In genomic region chr5:119201251-119201650, GRCm38 (mm10) we compare ENCODE assay signal across 14 mouse cellular contexts.
"Had no signal": no experiment of that assay in that cellular context is flagged by ENCODE, and none has a peak within 500 bp of the region (broad histone marks: within the 10 kb centered on the region; RNA-seq: fewer than 3 reads in every experiment).

No protein-coding gene starts in this region.

- H3K9ac ChIP-seq: limb, embryonic 15.5 days; liver, embryonic 15.5 days; midbrain, embryonic 13.5 days had no signal

- ATAC-seq: lung, postnatal 0 days; midbrain, embryonic 13.5 days had no signal

- DNase-seq: kidney, adult 18-20 months; kidney, postnatal 10 days; kidney, postnatal 4 days; lung, adult 2 months; lung, postnatal 36 days; right cerebral cortex, adult 18-20 months; right cerebral cortex, postnatal 25 days; thymus, adult 2 months; thymus, postnatal 25 days had no signal

- H3K4me3 ChIP-seq: left cerebral cortex, adult 2 months; limb, embryonic 15.5 days; liver, embryonic 15.5 days; midbrain, embryonic 13.5 days had no signal

- H3K9me3 ChIP-seq: limb, embryonic 15.5 days; liver, embryonic 15.5 days; midbrain, embryonic 13.5 days had no signal

- H3K27ac ChIP-seq: left cerebral cortex, adult 2 months; limb, embryonic 15.5 days; liver, embryonic 15.5 days; midbrain, embryonic 13.5 days had no signal

- H3K27me3 ChIP-seq: limb, embryonic 15.5 days; liver, embryonic 15.5 days; midbrain, embryonic 13.5 days had no signal

- H3K4me2 ChIP-seq: limb, embryonic 15.5 days; liver, embryonic 15.5 days; midbrain, embryonic 13.5 days had no signal

- H3K36me3 ChIP-seq: limb, embryonic 15.5 days; liver, embryonic 15.5 days; midbrain, embryonic 13.5 days had no signal

- H3K4me1 ChIP-seq: limb, embryonic 15.5 days; liver, embryonic 15.5 days; midbrain, embryonic 13.5 days had no signal
